Mouse (Mus musculus): ENCODE data around the gene Ascc2. TPM values are rescaled to one million over a fixed set of nuclear protein-coding genes. Genes with fewer than 3 reads are reported as not detected.
A peak's percentile ranks its signal among the peaks of the same experiment; 100 is the strongest.
"Not testable (repeated sequence)": the region's sequence is repeated elsewhere in the genome, so short reads cannot be mapped to it uniquely, and the experiment has no call there.

The Ascc2 gene
- polyA plus RNA-seq, 1 experiment from 2014 or later, result 21.4 TPM

DNA sequence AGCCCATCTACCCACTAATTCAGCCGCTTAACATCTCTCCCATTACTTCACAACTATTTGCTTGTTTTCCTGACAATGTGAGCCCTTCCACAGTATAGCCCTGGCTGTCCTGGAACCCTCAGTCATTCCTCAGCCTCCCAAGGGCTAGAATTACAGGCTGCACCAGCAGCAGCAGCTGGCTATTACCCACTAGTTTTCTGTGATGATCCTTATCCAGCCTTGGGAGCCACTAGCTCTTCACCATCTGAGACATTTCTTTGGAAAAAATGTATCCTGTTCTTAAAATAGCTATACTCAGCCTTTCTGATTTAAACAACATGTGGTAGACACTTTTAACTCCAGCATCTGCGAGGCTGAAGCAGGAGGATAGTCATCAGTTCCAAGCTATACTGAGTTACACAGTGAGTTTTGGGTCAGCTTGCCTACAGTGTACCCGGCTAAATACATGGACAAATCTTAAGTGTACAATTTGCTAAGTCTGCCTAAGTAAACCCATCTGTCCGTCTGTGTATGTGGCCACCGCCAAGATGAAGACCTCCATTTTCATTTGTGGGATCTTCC is 685 bp upstream of the Ascc2 start:
- Histone ChIP-seq H3K9ac (no peak overlapping the region), H3K4me2 (peak overlapping the region; percentile 76)
- WGBS, result 60% methylated on average over 5 of the region's 5 CpGs

DNA sequence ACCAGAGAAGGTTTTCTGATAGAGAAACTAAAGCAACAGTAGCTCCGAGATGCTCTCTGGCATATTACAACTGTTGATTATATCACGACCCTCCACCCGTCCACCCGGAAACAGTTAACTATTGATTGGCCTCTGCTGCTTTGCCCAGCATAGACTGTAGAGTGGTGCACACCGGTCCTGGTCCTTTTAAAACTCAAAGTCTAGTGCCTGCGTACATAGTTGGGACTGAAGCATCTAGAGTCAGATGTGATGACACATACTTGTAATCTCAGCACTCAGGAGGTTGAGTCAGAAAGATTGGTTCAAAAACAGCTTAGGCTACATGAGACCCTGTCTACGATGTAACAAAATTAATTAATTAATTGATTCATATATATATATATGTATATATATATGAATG is 714 bp downstream of the Ascc2 start:
- WGBS, result 32% methylated on average over 7 of the region's 7 CpGs
- H3K36me3 ChIP-seq, result peaks cover 6% of the 10 kb centered on the region; the same call in 1 of the 2 replicates
- peaks cover 18% of the 10 kb centered on the region for H3K4me1 ChIP-seq (replicated peaks)
- H3K9ac ChIP-seq, result peak overlapping the region; percentile 53; the same call in 1 of the 2 replicates
- no peaks in the 10 kb centered on the region for H3K27me3 ChIP-seq
- peak overlapping the region; percentile 57; the same call in 1 of the 2 replicates for H3K27ac ChIP-seq (replicated peaks)
- H3K4me2 ChIP-seq, result peak overlapping the region; percentile 76
- H3K4me3 ChIP-seq, result peak overlapping the region; percentile 60
- peak; percentile 57; the same call in 1 of the 2 replicates for ATAC-seq (ENCODE audit: low FRiP score, low read depth)
- no peaks in the 10 kb centered on the region for H3K9me3 ChIP-seq

More for the DNA sequence above, 685 bp upstream of the Ascc2 start:
- ATAC-seq (ENCODE audit: low FRiP score, low read depth), result no peak
- Histone ChIP-seq H3K27ac (replicated peaks) (no peak overlapping the region; the same call in 1 of the 2 replicates), H3K4me3 (peak overlapping the region; percentile 60), H3K27me3 (no peaks in the 10 kb centered on the region), H3K4me1 (replicated peaks) (peaks cover 18% of the 10 kb centered on the region), H3K36me3 (peaks cover 3% of the 10 kb centered on the region; the same call in 1 of the 2 replicates), H3K9me3 (no peaks in the 10 kb centered on the region)

DNA sequence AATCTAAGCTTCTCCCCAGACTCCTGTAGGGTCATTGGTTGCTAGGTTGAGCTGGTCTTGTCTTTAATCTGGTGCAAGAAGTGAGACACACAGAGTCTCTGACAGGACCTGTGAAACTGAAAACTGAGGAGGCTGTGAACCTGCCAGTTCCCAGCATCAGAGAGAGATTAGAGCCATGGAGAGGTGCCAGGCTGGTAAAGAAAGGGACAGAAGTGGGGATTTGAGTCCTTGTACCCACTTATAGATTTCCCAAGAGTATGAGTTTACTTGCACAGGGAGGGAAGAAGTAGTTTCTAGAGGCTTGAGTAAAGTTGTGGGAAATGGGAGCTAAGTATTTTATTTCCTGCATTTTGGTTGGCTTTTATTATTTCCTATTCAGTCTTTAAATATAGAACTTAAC is 3.6 kb downstream of the Ascc2 start:
- Histone ChIP-seq H3K9me3 (no peaks in the 10 kb centered on the region), H3K4me1 (replicated peaks) (peaks cover 18% of the 10 kb centered on the region), H3K4me3 (no peak overlapping the region), H3K27me3 (no peaks in the 10 kb centered on the region), H3K4me2 (no peak overlapping the region), H3K27ac (replicated peaks) (no peak overlapping the region), H3K9ac (no peak overlapping the region), H3K36me3 (peaks cover 10% of the 10 kb centered on the region)
- ATAC-seq (ENCODE audit: low FRiP score, low read depth), result no peak

DNA sequence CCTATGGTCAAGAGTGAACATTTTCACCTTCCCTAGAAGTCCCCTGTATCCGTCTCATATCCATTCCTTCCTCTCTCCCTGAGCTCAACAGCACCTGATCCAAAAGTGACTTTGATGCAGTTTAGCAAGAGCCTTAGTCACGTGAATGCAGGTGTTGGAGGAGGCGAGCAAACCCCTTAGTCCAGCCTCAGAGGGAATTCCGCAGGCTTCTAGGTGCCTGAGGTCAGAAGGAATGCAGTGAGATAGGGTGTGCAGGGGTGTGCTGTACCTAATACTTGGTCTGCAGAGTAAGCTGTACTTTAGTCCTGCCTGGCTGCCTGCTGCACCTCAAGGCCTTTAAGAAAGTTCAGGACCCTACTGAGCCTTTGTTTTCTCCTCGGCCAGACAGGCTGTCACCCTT is 6.2 kb downstream of the Ascc2 start:
- Histone ChIP-seq H3K27ac (replicated peaks) (no peak overlapping the region), H3K36me3 (peaks cover 30% of the 10 kb centered on the region), H3K9me3 (no peaks in the 10 kb centered on the region), H3K4me2 (no peak overlapping the region), H3K9ac (no peak overlapping the region), H3K4me1 (replicated peaks) (peaks cover 6% of the 10 kb centered on the region), H3K27me3 (no peaks in the 10 kb centered on the region), H3K4me3 (no peak overlapping the region)
- WGBS, result 55% methylated on average over 5 of the region's 5 CpGs
- ATAC-seq (ENCODE audit: low FRiP score, low read depth), result no peak

DNA sequence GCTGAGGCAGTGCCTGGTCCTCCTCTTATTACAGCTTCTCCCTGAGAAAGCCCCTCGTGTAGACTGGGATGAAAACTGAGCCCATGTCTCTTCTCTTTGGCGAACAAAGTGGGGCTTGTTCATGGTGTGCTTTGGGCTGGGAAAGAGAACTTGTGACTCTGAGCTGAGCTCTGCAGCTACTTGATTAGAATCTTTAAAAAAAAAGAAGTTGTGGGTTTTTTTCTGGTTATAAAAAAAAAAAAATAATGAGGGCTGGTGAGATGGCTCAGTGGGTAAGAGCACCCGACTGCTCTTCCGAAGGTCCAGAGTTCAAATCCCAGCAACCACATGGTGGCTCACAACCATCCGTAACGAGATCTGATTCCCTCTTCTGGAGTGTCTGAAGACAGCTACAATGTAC is 7.6 kb downstream of the Ascc2 start:
- H3K4me2 ChIP-seq; H3K9ac ChIP-seq; H3K27me3 ChIP-seq; H3K27ac ChIP-seq (replicated peaks); ATAC-seq (ENCODE audit: low FRiP score, low read depth); H3K9me3 ChIP-seq; H3K4me3 ChIP-seq; H3K4me1 ChIP-seq (replicated peaks): not testable (repeated sequence)
- H3K36me3 ChIP-seq, result peaks cover 45% of the 10 kb centered on the region
- WGBS, result 87% methylated on average over 6 of the region's 6 CpGs

DNA sequence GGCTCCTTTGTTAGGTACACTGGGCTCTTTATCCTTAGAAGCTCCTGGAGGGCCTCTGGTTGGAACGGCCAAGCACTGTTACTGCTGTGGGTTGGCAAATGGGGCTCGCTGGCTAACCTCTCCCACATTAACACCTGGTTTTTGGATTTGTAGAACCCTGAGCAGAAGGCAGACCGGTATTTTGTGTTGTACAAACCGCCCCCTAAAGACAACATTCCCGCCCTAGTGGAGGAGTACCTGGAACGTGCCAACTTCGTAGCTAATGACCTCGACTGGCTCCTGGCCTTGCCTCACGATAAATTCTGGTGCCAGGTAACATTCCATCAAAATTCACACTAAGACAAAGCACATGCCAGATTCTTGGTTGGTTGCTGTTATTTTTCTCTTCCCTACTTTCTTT is 8.9 kb downstream of the Ascc2 start:
- 90% methylated on average over 9 of the region's 9 CpGs for WGBS
- no peaks in the 10 kb centered on the region for H3K27me3 ChIP-seq
- H3K36me3 ChIP-seq, result peaks cover 51% of the 10 kb centered on the region
- ATAC-seq (ENCODE audit: low FRiP score, low read depth), result no peak
- no peaks in the 10 kb centered on the region for H3K4me1 ChIP-seq (replicated peaks)
- no peak overlapping the region for H3K27ac ChIP-seq (replicated peaks)
- H3K9me3 ChIP-seq, result no peaks in the 10 kb centered on the region
- H3K9ac ChIP-seq, result no peak overlapping the region
- no peak overlapping the region for H3K4me3 ChIP-seq
- no peak overlapping the region for H3K4me2 ChIP-seq

DNA sequence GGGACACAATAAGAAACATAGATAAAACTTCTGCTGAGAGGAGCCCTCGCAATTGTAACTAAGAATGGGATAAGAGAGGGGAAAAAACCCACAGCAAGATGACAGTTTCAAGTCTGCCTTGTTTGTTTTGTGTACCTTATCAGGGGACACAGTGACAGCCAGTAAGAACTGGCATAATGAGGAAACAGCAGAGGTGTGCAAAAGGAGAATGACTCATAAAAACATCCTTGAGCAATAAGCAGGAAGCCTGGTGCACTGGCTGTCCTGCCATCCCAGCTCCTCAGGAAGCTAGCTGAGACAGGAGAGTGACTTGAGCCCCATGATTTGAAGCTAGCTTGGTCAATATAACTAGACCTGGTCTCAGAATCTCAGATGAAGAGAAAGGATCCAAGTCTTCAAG is 22.3 kb downstream of the Ascc2 start:
- Histone ChIP-seq H3K36me3 (peaks cover 34% of the 10 kb centered on the region), H3K9me3 (no peaks in the 10 kb centered on the region), H3K4me1 (replicated peaks) (0 out of 2 replicates have a peak, but pooled peaks cover 4% of the 10 kb centered on the region), H3K4me3 (no peak overlapping the region), H3K4me2 (no peak overlapping the region), H3K27me3 (no peaks in the 10 kb centered on the region), H3K9ac (no peak overlapping the region), H3K27ac (replicated peaks) (no peak overlapping the region)
- 96% methylated on average over 1 of the region's 1 CpGs for WGBS
- no peak for ATAC-seq (ENCODE audit: low FRiP score, low read depth)

DNA sequence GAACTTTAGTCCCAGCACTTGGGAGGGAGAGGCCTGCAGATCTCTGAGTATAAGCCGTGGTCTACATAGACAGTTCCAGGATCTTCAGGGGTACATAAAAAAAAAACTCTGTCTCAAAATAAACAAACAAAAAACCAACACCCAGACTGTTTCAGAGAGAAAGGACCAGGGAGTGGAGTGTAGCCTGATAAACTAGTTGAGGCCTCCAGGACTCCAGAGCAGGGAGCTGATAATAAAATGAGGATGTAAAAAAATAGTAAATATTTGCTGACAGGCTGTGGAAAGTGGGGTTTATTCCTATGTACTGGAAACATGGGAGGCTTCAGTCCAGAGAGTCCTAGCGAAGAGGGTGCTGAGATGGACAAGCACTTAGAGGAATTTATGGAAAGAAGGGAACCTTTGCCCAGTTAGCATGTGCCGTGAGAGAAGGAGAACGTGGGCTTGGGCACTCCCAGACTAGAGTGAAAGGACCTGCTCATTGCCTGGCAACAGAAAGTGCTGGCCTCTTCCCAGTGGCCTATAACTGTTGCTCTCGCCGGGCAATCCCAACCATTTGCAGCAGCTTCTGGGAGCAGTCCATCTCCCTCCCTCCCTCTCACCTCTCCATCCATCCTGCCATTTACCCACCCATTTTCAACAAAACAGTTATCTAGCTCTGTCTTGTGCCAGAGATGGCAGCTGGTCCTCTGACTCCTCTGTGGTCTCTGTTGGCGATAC is 22.9 kb downstream of the Ascc2 start:
- WGBS, result 74% methylated on average over 7 of the region's 7 CpGs
- Histone ChIP-seq H3K36me3 (peaks cover 34% of the 10 kb centered on the region), H3K9ac (no peak overlapping the region)

DNA sequence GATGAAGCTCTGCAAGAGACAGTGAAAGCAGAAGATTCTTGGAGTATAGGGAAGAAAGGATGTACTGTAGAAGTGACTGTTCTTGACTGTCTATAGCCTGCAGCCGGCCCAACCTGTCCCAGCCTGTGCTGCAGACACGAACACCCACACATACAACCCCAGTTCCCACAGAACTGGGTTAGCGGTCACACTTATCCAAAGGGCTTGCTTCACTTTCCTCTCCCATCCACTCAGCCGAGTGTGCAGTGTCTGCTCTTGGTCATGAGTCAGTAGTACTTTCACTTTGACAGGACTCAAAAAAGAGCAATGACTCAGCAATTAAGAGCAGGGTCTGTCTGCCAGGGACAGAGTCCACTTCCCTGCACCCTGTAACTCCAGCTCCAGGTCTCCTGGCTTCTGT is 23.8 kb downstream of the Ascc2 start:
- Histone ChIP-seq H3K9ac (no peak overlapping the region), H3K27ac (replicated peaks) (no peak overlapping the region), H3K4me3 (no peak overlapping the region), H3K4me1 (replicated peaks) (0 out of 2 replicates have a peak, but pooled peaks cover 4% of the 10 kb centered on the region), H3K9me3 (no peaks in the 10 kb centered on the region), H3K36me3 (peaks cover 34% of the 10 kb centered on the region), H3K4me2 (no peak overlapping the region), H3K27me3 (no peaks in the 10 kb centered on the region)
- no peak for ATAC-seq (ENCODE audit: low FRiP score, low read depth)
- WGBS, result 90% methylated on average over 4 of the region's 4 CpGs

More for the DNA sequence above, 22.9 kb downstream of the Ascc2 start:
- Histone ChIP-seq H3K4me1 (replicated peaks) (0 out of 2 replicates have a peak, but pooled peaks cover 4% of the 10 kb centered on the region), H3K27ac (replicated peaks) (no peak overlapping the region), H3K4me2 (no peak overlapping the region), H3K4me3 (no peak overlapping the region), H3K27me3 (no peaks in the 10 kb centered on the region), H3K9me3 (no peaks in the 10 kb centered on the region)
- 0 out of 2 replicates have a peak, but pooled peaks have one; percentile 48 for ATAC-seq (ENCODE audit: low FRiP score, low read depth)

DNA sequence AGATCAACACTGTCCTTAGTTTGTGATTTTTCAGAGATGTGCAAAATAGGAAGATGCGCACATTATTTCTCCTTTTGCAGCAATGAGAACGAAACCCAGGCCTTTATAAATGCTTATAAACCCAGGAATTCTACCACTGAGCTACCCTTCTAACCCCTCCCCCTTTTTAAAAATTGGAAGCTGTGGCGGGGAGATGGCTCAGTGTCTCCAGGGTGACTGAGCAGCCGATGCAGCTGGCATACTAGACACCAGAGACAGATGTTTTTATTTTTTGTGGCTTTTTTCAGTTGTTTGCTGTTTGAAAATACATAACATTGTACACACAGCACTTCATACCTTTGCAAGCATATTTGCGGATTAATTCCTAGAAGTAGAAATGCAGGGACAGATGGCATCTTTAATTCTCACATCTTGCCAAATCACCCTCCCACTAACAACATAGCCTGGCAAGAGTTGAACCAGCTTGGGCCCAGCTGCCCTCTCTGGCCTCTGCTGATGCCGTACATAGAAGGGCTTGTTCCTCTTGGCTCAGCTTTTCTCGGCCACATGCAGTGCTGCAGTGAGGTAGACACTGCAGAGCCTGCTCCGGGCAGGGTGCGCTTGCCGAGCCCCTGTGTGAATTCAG is 24.4 kb downstream of the Ascc2 start:
- Histone ChIP-seq H3K36me3 (peaks cover 34% of the 10 kb centered on the region), H3K4me3 (no peak overlapping the region), H3K27ac (replicated peaks) (no peak overlapping the region), H3K9ac (no peak overlapping the region), H3K4me2 (no peak overlapping the region), H3K4me1 (replicated peaks) (0 out of 2 replicates have a peak, but pooled peaks cover 4% of the 10 kb centered on the region), H3K9me3 (no peaks in the 10 kb centered on the region), H3K27me3 (no peaks in the 10 kb centered on the region)
- ATAC-seq (ENCODE audit: low FRiP score, low read depth), result no peak
- WGBS, result 66% methylated on average over 10 of the region's 10 CpGs

DNA sequence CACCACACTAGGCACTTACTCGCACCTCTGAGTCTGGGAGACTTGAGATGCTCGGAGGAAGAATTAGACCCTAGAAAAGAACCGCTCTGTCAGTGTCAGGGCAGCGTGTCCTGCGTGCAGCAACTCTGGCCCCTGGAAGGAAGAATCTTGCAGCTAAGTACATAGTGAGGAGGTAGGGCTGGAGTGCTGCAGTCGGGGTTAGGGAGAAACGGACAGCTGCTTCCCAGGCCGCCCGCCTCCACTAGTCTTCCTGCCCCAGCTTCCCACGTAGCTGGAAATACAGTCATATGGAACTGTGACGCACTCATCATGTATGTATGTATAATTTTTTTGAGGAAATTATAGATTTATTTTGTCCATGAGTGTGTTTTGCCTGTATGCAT is 24.9 kb downstream of the Ascc2 start:
- Histone ChIP-seq H3K4me1 (replicated peaks) (0 out of 2 replicates have a peak, but pooled peaks cover 4% of the 10 kb centered on the region), H3K27ac (replicated peaks) (no peak overlapping the region), H3K27me3 (no peaks in the 10 kb centered on the region), H3K9ac (no peak overlapping the region), H3K4me3 (no peak overlapping the region), H3K36me3 (peaks cover 34% of the 10 kb centered on the region), H3K4me2 (no peak overlapping the region), H3K9me3 (no peaks in the 10 kb centered on the region)
- 89% methylated on average over 11 of the region's 11 CpGs for WGBS
- ATAC-seq (ENCODE audit: low FRiP score, low read depth), result no peak

DNA sequence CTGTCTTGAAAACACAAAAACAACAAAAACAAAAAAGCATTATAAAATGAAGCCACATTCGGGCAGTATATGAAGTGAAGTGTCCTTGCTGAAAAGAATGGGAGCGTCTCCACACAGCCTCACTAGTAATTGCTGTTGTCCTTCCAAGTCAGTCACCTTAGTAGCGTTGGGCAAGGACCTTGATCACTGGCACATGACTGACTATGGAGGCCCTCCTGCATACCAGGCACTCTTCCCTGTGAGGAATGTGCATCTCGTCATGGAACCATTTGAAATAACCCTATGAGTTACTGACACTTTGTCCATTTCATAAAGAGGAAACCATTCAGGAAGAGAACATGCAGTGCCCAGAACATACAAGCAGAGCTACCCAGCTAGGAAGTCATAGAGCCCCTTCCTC is 34.2 kb downstream of the Ascc2 start:
- H3K36me3 ChIP-seq, result peaks cover 24% of the 10 kb centered on the region; the same call in 1 of the 2 replicates
- H3K4me1 ChIP-seq (replicated peaks), result no peaks in the 10 kb centered on the region
- 90% methylated on average over 4 of the region's 4 CpGs for WGBS
- no peak overlapping the region for H3K27ac ChIP-seq (replicated peaks)
- no peak overlapping the region for H3K9ac ChIP-seq
- H3K4me2 ChIP-seq, result no peak overlapping the region
- ATAC-seq (ENCODE audit: low FRiP score, low read depth), result no peak
- no peak overlapping the region for H3K4me3 ChIP-seq
- H3K27me3 ChIP-seq, result no peaks in the 10 kb centered on the region
- no peaks in the 10 kb centered on the region for H3K9me3 ChIP-seq
